Mouse (Mus musculus): ENCODE data around the gene Mrpl24. TPM values are rescaled to one million over a fixed set of nuclear protein-coding genes. Genes with fewer than 3 reads are reported as not detected.

Gene Mrpl24
- total and polyA plus RNA-seq, 3 experiments, result 123 to 176 (median 166) TPM

- Histone ChIP-seq H3K9ac (ENCODE audit: insufficient read depth, low read depth) (no peak overlapping the region), H3K4me2 (ENCODE audit: insufficient read depth, low read depth, poor library complexity, severe bottlenecking) (peak overlapping the region; percentile 27; the same call in 1 of the 2 replicates), H3K79me2 (replicated peaks; ENCODE audit: control insufficient read depth, extremely low read depth, insufficient read depth, poor library complexity, severe bottlenecking) (peaks cover 66% of the 10 kb centered on the region), H3K27ac (ENCODE audit: insufficient read depth, low read depth) (no peak overlapping the region), H3K4me1 (ENCODE audit: control insufficient read depth in 1 of 2, insufficient read depth in 2 of 2) (peaks cover 10 to 58% of the 10 kb centered on the region in 2 experiments), H3K27me3 (replicated peaks) (no peaks in the 10 kb centered on the region), H3K9me3 (replicated peaks; ENCODE audit: low read length) (no peaks in the 10 kb centered on the region), H3K36me3 (replicated peaks in 1 of 2; ENCODE audit: control insufficient read depth in 1 of 2, insufficient read depth in 1 of 2, low read length in 1 of 2) (peaks cover 55 to 83% of the 10 kb centered on the region in 2 experiments), H3K4me3 (replicated peaks in 1 of 3; ENCODE audit: low read depth in 2 of 3, low read length in 2 of 3, poor library complexity in 1 of 3) (no peak overlapping the region)
- in situ Hi-C loops (cut with MboI; ENCODE audit: low pct_ligation_motif_present, low pct_unique_long_range_greater_than_20kb, low sequenced_read_pairs), result no loop called here
- TF ChIP-seq MAZ (IDR thresholded peaks at IDR 0.05; ENCODE audit: low read depth, low read length) (no peak), MAX (IDR thresholded peaks at IDR 0.05; ENCODE audit: low read length) (no peak), RAD21 (IDR thresholded peaks at IDR 0.05; ENCODE audit: low read depth, low read length) (peak; percentile 70), POLR2A (IDR thresholded peaks at IDR 0.05; ENCODE audit: low read depth, low read length) (peak; percentile 33; the same call in 1 of the 2 replicates), USF2 (conservative IDR thresholded peaks at IDR 0.05; ENCODE audit: low read depth, low read length) (no peak), HCFC1 (IDR thresholded peaks at IDR 0.05; ENCODE audit: low read depth, low read length) (no peak), SIN3A (IDR thresholded peaks at IDR 0.05; ENCODE audit: low read length) (no peak), RCOR1 (conservative IDR thresholded peaks at IDR 0.05; ENCODE audit: low read depth, low read length) (no peak), MEF2A (IDR thresholded peaks at IDR 0.05; ENCODE audit: borderline replicate concordance, low read depth, low read length) (no peak), CTCF (conservative IDR thresholded peaks at IDR 0.05 in 1 of 2, IDR thresholded peaks at IDR 0.05 in 1 of 2; ENCODE audit: low read depth in 2 of 2, low read length in 2 of 2) (peak; percentile 86 to 92), SMC3 (IDR thresholded peaks at IDR 0.05; ENCODE audit: low read depth, low read length) (peak; percentile 72), CHD1 (IDR thresholded peaks at IDR 0.05; ENCODE audit: low read depth, low read length) (no peak), BHLHE40 (IDR thresholded peaks at IDR 0.05; ENCODE audit: low read depth, low read length) (no peak), ETS1 (conservative IDR thresholded peaks at IDR 0.05; ENCODE audit: low read depth, low read length) (no peak)
- peak; percentile 57 for DNase-seq (ENCODE audit: extremely low read depth)
- dilution Hi-C loops (cut with MboI; ENCODE audit: extremely low pct_ligation_motif_present, extremely low pct_unique_long_range_greater_than_20kb, low sequenced_read_pairs), result no loop called here
Observed at GRCm38 (mm10) chr3:87935776-87936175, 16.5 kb downstream of the Mrpl24 start.

GRCm38 (mm10) chr3:87940611-87941010, 21.3 kb downstream of the Mrpl24 start:
- Histone ChIP-seq H3K9ac (ENCODE audit: insufficient read depth, low read depth) (no peak overlapping the region), H3K4me2 (ENCODE audit: insufficient read depth, low read depth, poor library complexity, severe bottlenecking) (no peak overlapping the region), H3K4me1 (ENCODE audit: control insufficient read depth in 1 of 2, insufficient read depth in 2 of 2) (peaks cover 0 to 16% of the 10 kb centered on the region in 2 experiments; a peak in 2 of 4 replicates), H3K36me3 (replicated peaks in 1 of 2; ENCODE audit: control insufficient read depth in 1 of 2, insufficient read depth in 1 of 2, low read length in 1 of 2) (peaks cover 62 to 91% of the 10 kb centered on the region in 2 experiments), H3K27ac (ENCODE audit: insufficient read depth, low read depth) (no peak overlapping the region), H3K9me3 (replicated peaks; ENCODE audit: low read length) (no peaks in the 10 kb centered on the region), H3K79me2 (replicated peaks; ENCODE audit: control insufficient read depth, extremely low read depth, insufficient read depth, poor library complexity, severe bottlenecking) (peaks cover 22% of the 10 kb centered on the region), H3K27me3 (replicated peaks) (no peaks in the 10 kb centered on the region), H3K4me3 (replicated peaks in 1 of 3; ENCODE audit: low read depth in 2 of 3, low read length in 2 of 3, poor library complexity in 1 of 3) (no peak overlapping the region)
- in situ Hi-C loops (cut with MboI; ENCODE audit: low pct_ligation_motif_present, low pct_unique_long_range_greater_than_20kb, low sequenced_read_pairs), result loop anchor here (5.0 kb wide), 1 partner anchor 37 kb away; no protein-coding TSS in a partner anchor
- TF ChIP-seq IRF4 (IDR thresholded peaks at IDR 0.05; ENCODE audit: low read depth, low read length), result no peak
- TF ChIP-seq MAX (IDR thresholded peaks at IDR 0.05; ENCODE audit: low read length), result no peak
- no peak for TF ChIP-seq RAD21 (IDR thresholded peaks at IDR 0.05; ENCODE audit: low read depth, low read length)
- no peak for TF ChIP-seq MAFK (IDR thresholded peaks at IDR 0.05; ENCODE audit: insufficient replicate concordance, low read length)
- TF ChIP-seq NRF1 (IDR thresholded peaks at IDR 0.05; ENCODE audit: low read depth, low read length), result no peak
- TF ChIP-seq POLR2AphosphoS2 (IDR thresholded peaks at IDR 0.05; ENCODE audit: low read depth, low read length), result no peak
- dilution Hi-C loops (cut with MboI; ENCODE audit: extremely low pct_ligation_motif_present, extremely low pct_unique_long_range_greater_than_20kb, low sequenced_read_pairs), result no loop called here
- DNase-seq (ENCODE audit: extremely low read depth), result no peak
